Mouse (Mus musculus) kidney, embryonic 15.5 days (tissue): Measurements from ENCODE around the gene Hcrtr1. TPM values are rescaled to one million over a fixed set of nuclear protein-coding genes. Genes with fewer than 3 reads are reported as not detected.
A peak's percentile ranks its signal among the peaks of the same experiment; 100 is the strongest.

ENCODE experiments used
- ATAC-seq: fragments of 200-750 bp; cut with Nextera tagmentation; replicated peaks from 2 replicates; pipeline ENCODE4 v1.8.0; 2017; ENCODE audit warnings: moderate TSS enrichment; ENCODE audit not compliant: low FRiP score
- H3K27ac ChIP-seq: fragments of 300-500 bp; sonication (generic); 2 replicates; pipeline ENCODE4 v1.5.1; 2015; ENCODE audit warnings: mild to moderate bottlenecking, inconsistent platforms
- H3K27me3 ChIP-seq: fragments of 300-500 bp; sonication (generic); 2 replicates; pipeline ENCODE4 v1.6.1; 2015; ENCODE audit warnings: inconsistent platforms
- H3K36me3 ChIP-seq: fragments of 300-500 bp; sonication (generic); 2 replicates; pipeline ENCODE4 v1.6.1; 2015; ENCODE audit warnings: inconsistent platforms
- H3K4me1 ChIP-seq: fragments of 300-500 bp; sonication (generic); 2 replicates; pipeline ENCODE4 v1.6.1; 2015; ENCODE audit warnings: inconsistent platforms
- H3K4me2 ChIP-seq: fragments of 300-500 bp; sonication (generic); 2 replicates; pipeline ENCODE4 v1.6.1; 2015; ENCODE audit warnings: moderate library complexity, mild to moderate bottlenecking, inconsistent platforms
- H3K4me3 ChIP-seq: fragments of 300-500 bp; sonication (generic); replicated peaks from 2 replicates; pipeline ENCODE4 v1.5.1; 2015; ENCODE audit warnings: mild to moderate bottlenecking, inconsistent platforms
- H3K9ac ChIP-seq: fragments of 300-500 bp; sonication (generic); 2 replicates; pipeline ENCODE4 v1.6.1; 2015; ENCODE audit warnings: mild to moderate bottlenecking, inconsistent platforms
- H3K9me3 ChIP-seq: fragments of 300-500 bp; sonication (generic); replicated peaks from 2 replicates; pipeline ENCODE4 v1.6.1; 2016; ENCODE audit warnings: inconsistent platforms
- WGBS: fragments of 180-500 bp; shearing (Covaris S2); methylation state at CpG from one replicate; pipeline ENCODE4 v1.1.7; 2015; ENCODE audit warnings: mixed read lengths; 5-methylcytosine and 5-hydroxymethylcytosine counted together
- polyA plus RNA-seq: library from polyadenylated mRNA; unstranded; fragments of >200 nt; fragmentation: Nextera tagmentation; extraction: Ambion mirVana; gene quantifications from 2 replicates; pipeline ENCODE4 v1.2.1, GENCODE M21; 2015

The Hcrtr1 gene
- polyA plus RNA-seq, 1 experiment from 2014 or later, result 0.62 TPM

DNA sequence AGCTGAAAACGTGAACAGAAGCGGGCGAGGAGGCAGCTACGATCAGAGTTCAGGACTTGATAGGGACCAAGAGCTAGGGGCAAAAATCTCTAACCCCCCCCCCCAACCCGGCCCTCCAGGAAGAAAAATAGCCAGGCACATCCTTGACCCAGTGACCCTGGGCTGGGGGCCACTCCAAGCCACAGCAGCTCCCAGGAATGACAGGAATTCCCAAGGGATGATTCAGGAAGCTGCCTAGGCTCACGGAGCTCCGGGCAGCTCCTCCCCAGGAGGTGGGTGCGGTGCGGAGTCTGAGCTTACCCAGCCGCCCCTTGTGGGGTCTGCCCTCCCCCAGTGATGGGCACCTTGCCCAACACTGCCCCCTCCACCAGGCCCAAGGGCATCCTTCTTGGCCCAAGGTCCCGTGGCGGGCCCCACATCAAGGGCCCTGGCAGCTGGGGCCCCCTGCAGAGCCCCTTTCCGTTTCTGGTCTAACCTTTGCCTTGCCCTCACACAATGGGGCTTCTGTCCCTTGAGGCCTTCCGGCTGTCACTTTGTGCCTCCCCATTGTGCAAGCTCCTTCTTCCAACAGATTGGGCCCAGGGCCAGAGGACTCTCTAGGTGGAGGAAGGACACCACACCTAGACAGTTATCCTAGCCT, 36.0 kb upstream of the Hcrtr1 start, which contains the start of gene Tinagl1:
TSS of gene Tinagl1 (minus strand) at position 51 of the 640 bp plus-strand sequence.
- peak; percentile 23; the same call in 1 of the 2 replicates for ATAC-seq
- peaks cover 70% of the 10 kb centered on the region for H3K4me1 ChIP-seq
- H3K9ac ChIP-seq, result peak within 1 kb of the TSS; percentile 31; the same call in 1 of the 2 replicates
- H3K27ac ChIP-seq, result peak within 1 kb of the TSS; percentile 45
- peak within 1 kb of the TSS; percentile 42 for H3K4me3 ChIP-seq
- peak within 1 kb of the TSS; percentile 70 for H3K4me2 ChIP-seq
- H3K27me3 ChIP-seq, result peaks cover 20% of the 10 kb centered on the region
- no peaks in the 10 kb centered on the region for H3K9me3 ChIP-seq
- no peaks in the 10 kb centered on the region for H3K36me3 ChIP-seq
- WGBS, result 3% methylated on average over 14 of the region's 14 CpGs

DNA sequence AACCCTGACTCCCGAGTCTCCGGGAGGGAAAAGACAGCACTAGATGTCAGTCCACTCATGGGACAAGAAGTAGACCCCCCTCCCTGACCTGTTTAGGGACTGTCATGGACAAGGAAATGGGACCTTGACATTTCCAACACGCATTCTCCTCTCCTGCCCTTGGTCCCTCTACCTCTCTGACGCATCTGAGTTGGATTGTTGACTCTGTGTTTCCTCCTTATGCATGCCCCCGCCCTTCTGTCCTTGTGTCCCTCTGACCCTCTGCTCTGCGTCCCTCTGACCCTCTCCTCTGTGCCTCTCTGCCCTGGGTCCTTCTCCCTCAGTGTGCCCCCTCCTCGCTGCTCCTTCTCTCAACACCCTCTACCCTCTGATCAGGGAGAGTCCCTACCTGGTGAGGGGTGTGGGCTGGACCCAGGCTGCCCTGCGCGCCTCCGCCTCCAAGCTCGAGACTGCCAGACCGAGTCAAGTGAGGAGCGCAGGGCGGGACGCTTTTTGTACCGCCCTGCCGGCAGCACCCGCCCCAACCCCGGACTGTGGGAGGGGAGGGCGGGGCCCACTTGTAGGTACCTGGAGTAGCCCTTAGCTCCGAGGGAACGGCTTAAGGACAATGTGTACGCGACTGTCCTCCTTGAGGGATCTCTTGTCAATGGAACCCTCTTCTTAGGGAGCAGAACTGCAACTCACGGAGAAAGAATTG, 35.3 kb upstream of the Hcrtr1 start:
- peaks cover 16% of the 10 kb centered on the region for H3K27me3 ChIP-seq
- peak overlapping the region; percentile 45 for H3K27ac ChIP-seq
- no peaks in the 10 kb centered on the region for H3K36me3 ChIP-seq
- WGBS, result 2% methylated on average over 25 of the region's 25 CpGs
- H3K9me3 ChIP-seq, result no peaks in the 10 kb centered on the region
- H3K9ac ChIP-seq, result peak overlapping the region; percentile 31; the same call in 1 of the 2 replicates
- peak; percentile 58 for ATAC-seq
- H3K4me2 ChIP-seq, result peak overlapping the region; percentile 70
- H3K4me3 ChIP-seq, result peak overlapping the region; percentile 42
- H3K4me1 ChIP-seq, result peaks cover 75% of the 10 kb centered on the region

GRCm38 (mm10) chr4:130173911-130174311, 34.8 kb upstream of the Hcrtr1 start:
- Histone ChIP-seq H3K36me3 (no peaks in the 10 kb centered on the region), H3K27ac (peak overlapping the region; percentile 45; the same call in 1 of the 2 replicates), H3K9me3 (no peaks in the 10 kb centered on the region), H3K9ac (0 out of 2 replicates have a peak overlapping the region, but pooled peaks have one; percentile 5), H3K27me3 (peaks cover 16% of the 10 kb centered on the region), H3K4me2 (peak overlapping the region; percentile 70), H3K4me3 (peak overlapping the region; percentile 42), H3K4me1 (peaks cover 81% of the 10 kb centered on the region)
- 43% methylated on average over 19 of the region's 19 CpGs for WGBS
- ATAC-seq, result no peak

DNA sequence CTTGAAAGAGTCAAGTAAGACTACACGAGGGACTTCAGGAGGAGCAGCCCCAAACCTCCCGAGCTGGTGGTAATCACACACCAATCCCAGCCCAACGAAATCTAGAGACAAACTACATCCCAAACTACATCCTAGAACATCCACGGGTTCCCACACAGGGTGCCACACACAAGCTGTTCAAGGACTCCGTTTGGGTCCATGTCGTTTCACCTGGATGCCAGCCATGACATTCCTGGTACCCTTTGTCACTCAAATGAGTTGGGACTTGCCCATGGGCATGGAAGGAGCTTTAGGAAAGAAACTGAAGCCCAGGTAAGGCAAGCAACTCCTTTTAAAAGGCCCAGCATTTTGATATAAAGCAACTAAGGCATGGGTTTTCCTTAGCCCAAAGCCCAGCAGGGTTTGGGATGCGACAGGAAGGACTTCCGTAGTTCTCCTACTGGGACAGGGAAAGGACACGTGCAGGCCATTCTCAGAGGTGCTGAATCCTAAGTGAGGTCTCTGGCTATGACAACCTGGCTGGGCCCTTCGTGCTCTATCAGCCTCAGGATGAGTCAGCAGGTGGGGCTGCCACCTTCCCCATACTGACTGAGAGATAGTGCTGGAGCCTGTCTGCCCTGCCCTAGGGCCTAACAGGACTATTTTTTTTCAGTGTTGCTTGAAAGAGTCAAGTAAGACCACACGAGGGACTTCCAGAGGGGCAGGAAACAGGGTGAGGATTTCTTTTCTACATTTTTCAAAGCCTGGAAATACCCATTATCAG, 34.1 kb upstream of the Hcrtr1 start:
- 65% methylated on average over 11 of the region's 11 CpGs for WGBS
- Histone ChIP-seq H3K4me1 (peaks cover 87% of the 10 kb centered on the region), H3K27ac (peak overlapping the region; percentile 81), H3K36me3 (no peaks in the 10 kb centered on the region), H3K4me3 (peak overlapping the region; percentile 42), H3K27me3 (peaks cover 16% of the 10 kb centered on the region), H3K9ac (no peak overlapping the region), H3K4me2 (peak overlapping the region; percentile 70), H3K9me3 (no peaks in the 10 kb centered on the region)
- ATAC-seq, result no peak

DNA sequence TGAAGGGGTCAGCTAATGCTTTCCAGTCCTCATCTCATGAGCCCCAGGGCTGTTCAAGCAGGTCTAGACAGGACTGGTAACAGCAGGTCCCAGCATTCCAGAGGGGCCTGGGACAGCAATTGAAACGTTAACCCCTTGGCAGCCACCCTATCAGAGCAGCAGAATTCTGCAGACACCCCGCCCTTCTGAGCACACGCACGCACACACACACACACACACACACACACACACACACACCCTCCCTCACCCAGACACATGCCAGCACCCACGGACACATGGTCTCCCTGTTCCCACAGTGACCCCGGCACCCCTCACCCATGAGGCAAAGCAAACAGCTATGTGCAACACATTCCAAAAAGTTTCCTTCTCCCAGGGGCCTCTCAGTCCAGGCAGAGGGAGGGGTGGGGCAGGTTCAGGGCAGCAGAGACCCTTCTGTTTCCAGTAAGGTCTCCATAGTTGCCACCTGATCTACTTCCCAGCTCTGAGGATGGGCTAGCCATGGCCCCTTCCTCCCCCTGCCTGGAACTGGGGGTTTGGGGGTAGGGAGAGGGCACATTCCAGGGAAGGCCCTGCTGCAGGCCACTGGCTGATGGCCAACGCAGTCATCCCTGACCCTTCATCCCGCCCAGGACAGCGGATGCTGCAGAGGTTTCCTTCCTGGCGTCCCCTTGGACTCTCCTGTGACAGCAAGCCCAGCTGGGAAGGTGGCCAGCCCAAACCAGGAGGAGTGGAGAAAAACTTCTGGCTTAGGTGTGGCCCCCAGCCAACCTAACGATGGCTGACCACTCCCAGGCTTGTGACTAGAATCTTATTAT, 33.0 kb upstream of the Hcrtr1 start:
- H3K9ac ChIP-seq, result no peak overlapping the region
- peak overlapping the region; percentile 8 for H3K4me3 ChIP-seq
- no peaks in the 10 kb centered on the region for H3K9me3 ChIP-seq
- peak overlapping the region; percentile 70 for H3K4me2 ChIP-seq
- 31% methylated on average over 11 of the region's 11 CpGs for WGBS
- H3K27ac ChIP-seq, result peak overlapping the region; percentile 81
- peak; percentile 33 for ATAC-seq
- peaks cover 90% of the 10 kb centered on the region for H3K4me1 ChIP-seq
- H3K36me3 ChIP-seq, result no peaks in the 10 kb centered on the region
- H3K27me3 ChIP-seq, result peaks cover 20% of the 10 kb centered on the region

DNA sequence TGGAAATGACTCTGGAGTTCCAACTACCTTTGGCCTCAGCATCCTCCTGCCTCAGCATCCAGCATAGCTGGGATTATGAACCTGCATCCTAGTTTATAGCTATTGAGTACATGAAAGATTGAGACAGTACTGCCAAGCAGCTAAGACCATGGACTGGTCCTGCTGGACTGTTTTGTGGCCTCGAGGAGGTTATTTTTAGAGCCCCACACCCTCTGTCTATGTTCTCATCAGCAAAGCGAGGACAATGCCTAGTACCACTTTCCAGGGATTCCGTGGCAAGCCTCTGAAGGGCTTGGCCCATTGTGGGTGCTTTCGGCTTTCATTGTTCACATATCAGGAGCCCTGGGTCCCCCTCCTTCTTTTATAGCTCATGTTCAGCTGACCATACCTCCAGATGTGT, 31.2 kb upstream of the Hcrtr1 start:
- 85% methylated on average over 4 of the region's 4 CpGs for WGBS
- Histone ChIP-seq H3K36me3 (no peaks in the 10 kb centered on the region), H3K27me3 (peaks cover 20% of the 10 kb centered on the region), H3K9ac (no peak overlapping the region), H3K9me3 (no peaks in the 10 kb centered on the region), H3K4me2 (no peak overlapping the region), H3K27ac (no peak overlapping the region), H3K4me3 (no peak overlapping the region), H3K4me1 (peaks cover 81% of the 10 kb centered on the region)
- ATAC-seq, result no peak

GRCm38 (mm10) chr4:130169411-130169971, 30.3 kb upstream of the Hcrtr1 start:
- Histone ChIP-seq H3K27ac (peak overlapping the region; percentile 78; the same call in 1 of the 2 replicates), H3K36me3 (no peaks in the 10 kb centered on the region), H3K4me2 (no peak overlapping the region), H3K4me3 (no peak overlapping the region), H3K27me3 (peaks cover 25% of the 10 kb centered on the region), H3K9me3 (no peaks in the 10 kb centered on the region), H3K9ac (no peak overlapping the region), H3K4me1 (peaks cover 75% of the 10 kb centered on the region)
- ATAC-seq, result no peak
- WGBS, result 71% methylated on average over 16 of the region's 16 CpGs

GRCm38 (mm10) chr4:130168280-130169183, 29.4 kb upstream of the Hcrtr1 start:
- peak; percentile 56 for ATAC-seq
- 22% methylated on average over 16 of the region's 16 CpGs for WGBS
- peaks cover 27% of the 10 kb centered on the region for H3K27me3 ChIP-seq
- no peaks in the 10 kb centered on the region for H3K9me3 ChIP-seq
- 0 out of 2 replicates have a peak overlapping the region, but pooled peaks have one; percentile 10 for H3K4me3 ChIP-seq
- H3K4me2 ChIP-seq, result peak overlapping the region; percentile 49
- H3K9ac ChIP-seq, result no peak overlapping the region
- H3K27ac ChIP-seq, result peak overlapping the region; percentile 78
- no peaks in the 10 kb centered on the region for H3K36me3 ChIP-seq
- H3K4me1 ChIP-seq, result peaks cover 75% of the 10 kb centered on the region

GRCm38 (mm10) chr4:130167814-130168213, 28.7 kb upstream of the Hcrtr1 start:
- H3K4me3 ChIP-seq, result peak overlapping the region; percentile 10; the same call in 1 of the 2 replicates
- H3K9me3 ChIP-seq, result no peaks in the 10 kb centered on the region
- H3K4me2 ChIP-seq, result peak overlapping the region; percentile 49
- no peaks in the 10 kb centered on the region for H3K36me3 ChIP-seq
- H3K4me1 ChIP-seq, result peaks cover 75% of the 10 kb centered on the region
- WGBS, result 22% methylated on average over 9 of the region's 9 CpGs
- H3K9ac ChIP-seq, result no peak overlapping the region; the same call in 1 of the 2 replicates
- peak overlapping the region; percentile 78 for H3K27ac ChIP-seq
- no peak; the same call in 1 of the 2 replicates for ATAC-seq
- peaks cover 28% of the 10 kb centered on the region for H3K27me3 ChIP-seq

- Histone ChIP-seq H3K4me2 (peak overlapping the region; percentile 49), H3K36me3 (no peaks in the 10 kb centered on the region), H3K9ac (no peak overlapping the region; the same call in 1 of the 2 replicates), H3K9me3 (no peaks in the 10 kb centered on the region), H3K4me3 (peak overlapping the region; percentile 9; the same call in 1 of the 2 replicates), H3K4me1 (peaks cover 75% of the 10 kb centered on the region), H3K27ac (peak overlapping the region; percentile 78; the same call in 1 of the 2 replicates), H3K27me3 (peaks cover 33% of the 10 kb centered on the region)
- ATAC-seq, result no peak
- WGBS, result 53% methylated on average over 22 of the region's 22 CpGs
Observed at GRCm38 (mm10) chr4:130167321-130167720, 28.2 kb upstream of the Hcrtr1 start.
